Mouse (Mus musculus) lung, adult 2 months (tissue): ENCODE results near the gene Rbm46. TPM values are rescaled to one million over a fixed set of nuclear protein-coding genes. Genes with fewer than 3 reads are reported as not detected.
A peak's percentile ranks its signal among the peaks of the same experiment; 100 is the strongest.

Experiments used
- DNase-seq: peaks from one replicate; pipeline ENCODE4 v3.0.0; 2022
- H3K4me1 ChIP-seq: fragments of 200-500 bp; 2 replicates; pipeline ENCODE4 v1.6.1; 2011; ENCODE audit warnings: low read length; ENCODE audit not compliant: control insufficient read depth, insufficient read depth
- H3K4me3 ChIP-seq: fragments of 200-500 bp; replicated peaks from 2 replicates; pipeline ENCODE3; 2011; ENCODE audit warnings: low read depth, mild to moderate bottlenecking, control low read depth, low read length; ENCODE audit errors: extremely low read depth
- CTCF ChIP-seq: fragments of 200-500 bp; IDR thresholded peaks from 2 replicates; pipeline ENCODE4 v1.5.1; 2011; ENCODE audit warnings: mild to moderate bottlenecking, low read length, control low read depth; ENCODE audit not compliant: insufficient read depth
- POLR2A ChIP-seq: fragments of 200-500 bp; IDR thresholded peaks from 2 replicates; pipeline ENCODE4 v1.6.1; 2011; ENCODE audit warnings: low read depth, mild to moderate bottlenecking, control low read depth, low read length, borderline replicate concordance; ENCODE audit errors: extremely low read depth
- WGBS: fragments of 180-500 bp; shearing (Covaris S2); methylation state at CpG from one replicate; pipeline ENCODE4 v1.1.7; 2018; 5-methylcytosine and 5-hydroxymethylcytosine counted together
- polyA plus RNA-seq: library from polyadenylated mRNA; depleted of rRNA; stranded (reverse); fragments of >200 nt; gene quantifications from 2 replicates; pipeline ENCODE4 v1.2.3, GENCODE M21; 2012; rRNA removed

Rbm46 gene
- 0.25 and 0.31 TPM in 2 replicates for polyA plus RNA-seq

- peak within 1 kb of the TSS; percentile 45 for H3K4me3 ChIP-seq
- WGBS = 13% methylated on average over 36 of the region's 36 CpGs
- peak; percentile 50 for DNase-seq
- no peaks in the 10 kb centered on the region; the same call in 1 of the 2 replicates for H3K4me1 ChIP-seq
- no peak for TF ChIP-seq POLR2A
- no peak for TF ChIP-seq CTCF
Measured at GRCm38 (mm10) chr3:82876372-82876739, at the start of gene Rbm46. Gene Rbm46 (minus strand): TSS chr3:82876483.

GRCm38 (mm10) chr3:82915632-82916031, 39.3 kb upstream of the Rbm46 start:
- H3K4me1 ChIP-seq = no peaks in the 10 kb centered on the region
- no peak for TF ChIP-seq CTCF
- TF ChIP-seq POLR2A = no peak
- DNase-seq = no peak
- 52% methylated on average over 1 of the region's 1 CpGs for WGBS
- H3K4me3 ChIP-seq = no peak overlapping the region

- WGBS = 59% methylated on average over 2 of the region's 2 CpGs
- DNase-seq = no peak
Measured at GRCm38 (mm10) chr3:82908671-82909070, 32.4 kb upstream of the Rbm46 start.

GRCm38 (mm10) chr3:82904211-82904908, 28.1 kb upstream of the Rbm46 start:
- WGBS = 3% methylated on average over 31 of the region's 31 CpGs
- H3K4me1 ChIP-seq = peaks cover 4% of the 10 kb centered on the region
- DNase-seq = no peak
- peak overlapping the region; percentile 66 for H3K4me3 ChIP-seq
- TF ChIP-seq CTCF = no peak
- no peak for TF ChIP-seq POLR2A

More at GRCm38 (mm10) chr3:82908671-82909070, 32.4 kb upstream of the Rbm46 start:
- Histone ChIP-seq H3K4me3 (no peak overlapping the region), H3K4me1 (no peaks in the 10 kb centered on the region)
- TF ChIP-seq CTCF = no peak
- TF ChIP-seq POLR2A = no peak

GRCm38 (mm10) chr3:82903613-82904205, 27.4 kb upstream of the Rbm46 start, which contains the start of gene Lrat:
Gene Lrat (minus strand): TSS chr3:82903973.
- WGBS = 1% methylated on average over 35 of the region's 35 CpGs
- TF ChIP-seq POLR2A (peak; percentile 41; the same call in 1 of the 2 replicates), CTCF (no peak)
- DNase-seq = peak; percentile 22
- peaks cover 4% of the 10 kb centered on the region for H3K4me1 ChIP-seq
- H3K4me3 ChIP-seq = peak within 1 kb of the TSS; percentile 66

- TF ChIP-seq POLR2A (no peak), CTCF (no peak)
- peak; percentile 4 for DNase-seq
- peaks cover 4% of the 10 kb centered on the region for H3K4me1 ChIP-seq
- peak overlapping the region; percentile 66 for H3K4me3 ChIP-seq
- 21% methylated on average over 20 of the region's 20 CpGs for WGBS
Measured at GRCm38 (mm10) chr3:82902757-82903612, 26.7 kb upstream of the Rbm46 start.

- H3K4me3 ChIP-seq = no peak overlapping the region
- H3K4me1 ChIP-seq = no peaks in the 10 kb centered on the region
- WGBS = 18% methylated on average over 2 of the region's 2 CpGs
- TF ChIP-seq CTCF = no peak
- no peak for TF ChIP-seq POLR2A
- no peak for DNase-seq
Measured at GRCm38 (mm10) chr3:82888842-82889241, 12.6 kb upstream of the Rbm46 start.

GRCm38 (mm10) chr3:82877258-82877657, 975 bp upstream of the Rbm46 start:
- no peak for TF ChIP-seq POLR2A
- no peak for DNase-seq
- Histone ChIP-seq H3K4me3 (no peak overlapping the region), H3K4me1 (no peaks in the 10 kb centered on the region; the same call in 1 of the 2 replicates)
- 3% methylated on average over 4 of the region's 4 CpGs for WGBS

GRCm38 (mm10) chr3:82875671-82876371, 462 bp downstream of the Rbm46 start:
- TF ChIP-seq CTCF = no peak
- TF ChIP-seq POLR2A = no peak
- no peak for DNase-seq
- 27% methylated on average over 69 of the region's 69 CpGs for WGBS
- Histone ChIP-seq H3K4me1 (no peaks in the 10 kb centered on the region; the same call in 1 of the 2 replicates), H3K4me3 (peak overlapping the region; percentile 45)
